Mouse (Mus musculus): ENCODE results near the gene Galnt2. TPM values are rescaled to one million over a fixed set of nuclear protein-coding genes. Genes with fewer than 3 reads are reported as not detected.

Galnt2 gene
- polyA plus RNA-seq, 1 experiment: 11.5 TPM

GRCm38 (mm10) chr8:124393013-124393412 lies 161.8 kb downstream of the Galnt2 start:
- WGBS: 72% methylated on average over 5 of the region's 5 CpGs
- Histone ChIP-seq H3K4me3 (replicated peaks; ENCODE audit: control insufficient read depth, low read depth, low read length) (no peak overlapping the region), H3K4me1 (ENCODE audit: control insufficient read depth, insufficient read depth, low read length) (no peaks in the 10 kb centered on the region), H3K27ac (ENCODE audit: control insufficient read depth, insufficient read depth, low read depth, low read length, poor library complexity) (no peak overlapping the region)
- TF ChIP-seq CTCF (IDR thresholded peaks at IDR 0.05; ENCODE audit: control insufficient read depth, insufficient read depth, low read length) (no peak), POLR2A (IDR thresholded peaks at IDR 0.05; ENCODE audit: borderline replicate concordance, control insufficient read depth, low read depth, low read length) (no peak)

DNA sequence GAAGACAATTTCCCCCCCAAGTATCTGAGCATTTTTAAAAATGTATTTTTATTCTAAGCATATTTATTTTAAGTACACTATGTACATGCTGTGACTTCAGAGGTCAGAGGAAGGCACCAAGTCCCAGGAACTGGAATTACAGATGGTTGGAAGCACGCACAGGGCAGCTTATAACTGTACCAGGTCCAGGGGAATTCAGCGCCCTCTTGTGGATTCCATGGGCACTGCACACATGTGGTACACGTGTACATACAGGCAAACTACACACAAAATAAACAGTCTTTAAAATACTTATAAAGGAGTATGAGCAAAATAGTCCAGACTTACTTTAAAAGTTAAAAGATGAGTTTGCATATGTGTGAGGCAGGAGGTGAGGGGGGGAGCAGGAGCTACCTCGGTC lies 162.7 kb downstream of the Galnt2 start:
- Histone ChIP-seq H3K4me3 (replicated peaks; ENCODE audit: control insufficient read depth, low read depth, low read length) (no peak overlapping the region), H3K4me1 (ENCODE audit: control insufficient read depth, insufficient read depth, low read length) (no peaks in the 10 kb centered on the region), H3K27ac (ENCODE audit: control insufficient read depth, insufficient read depth, low read depth, low read length, poor library complexity) (no peak overlapping the region)
- 76% methylated on average over 4 of the region's 4 CpGs for WGBS
- TF ChIP-seq CTCF (IDR thresholded peaks at IDR 0.05; ENCODE audit: control insufficient read depth, insufficient read depth, low read length): peak; percentile 28; the same call in 1 of the 2 replicates
- TF ChIP-seq POLR2A (IDR thresholded peaks at IDR 0.05; ENCODE audit: borderline replicate concordance, control insufficient read depth, low read depth, low read length): no peak

DNA sequence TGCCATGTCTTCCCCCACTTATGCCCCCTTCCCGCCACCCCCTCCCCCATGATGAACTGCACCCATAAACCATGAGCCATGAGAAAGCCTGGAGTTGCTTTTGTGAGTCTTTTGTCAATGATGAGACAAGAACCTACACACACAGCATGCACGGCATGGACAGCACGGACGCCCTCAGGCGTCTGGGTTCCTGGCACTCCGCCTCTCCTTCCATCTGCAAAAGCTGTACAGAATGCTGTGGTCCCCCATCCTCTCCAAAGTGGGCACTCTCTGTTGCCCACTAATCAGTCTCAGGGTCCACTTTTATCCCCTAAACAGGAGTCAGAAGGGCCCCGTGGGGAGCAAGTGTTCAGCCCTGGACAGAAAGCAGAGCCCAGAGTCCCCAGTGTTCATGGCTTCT lies 163.8 kb downstream of the Galnt2 start:
- Histone ChIP-seq H3K4me1 (ENCODE audit: control insufficient read depth, insufficient read depth, low read length) (no peaks in the 10 kb centered on the region), H3K27ac (ENCODE audit: control insufficient read depth, insufficient read depth, low read depth, low read length, poor library complexity) (no peak overlapping the region), H3K4me3 (replicated peaks; ENCODE audit: control insufficient read depth, low read depth, low read length) (no peak overlapping the region)
- WGBS: 84% methylated on average over 7 of the region's 7 CpGs
- TF ChIP-seq POLR2A (IDR thresholded peaks at IDR 0.05; ENCODE audit: borderline replicate concordance, control insufficient read depth, low read depth, low read length) (no peak), CTCF (IDR thresholded peaks at IDR 0.05; ENCODE audit: control insufficient read depth, insufficient read depth, low read length) (no peak)

Other genes starting within 250 kb of the Galnt2 start
- 78.8 and 100 TPM in 2 replicates for gene Abcb10, start 248.3 kb upstream of the Galnt2 start, polyA plus RNA-seq (2011; ENCODE audit: insufficient read depth, insufficient read length, low replicate concordance, missing spikeins)
- 13.2 and 16.7 TPM in 2 replicates for gene Taf5l, start 210.0 kb upstream of the Galnt2 start, polyA plus RNA-seq (2011; ENCODE audit: insufficient read depth, insufficient read length, low replicate concordance, missing spikeins)
- 3.0 and 4.4 TPM in 2 replicates for gene Urb2, start 209.9 kb upstream of the Galnt2 start, polyA plus RNA-seq (2011; ENCODE audit: insufficient read depth, insufficient read length, low replicate concordance, missing spikeins)
- not detected in 2 replicates for gene Pgbd5, start 208.3 kb downstream of the Galnt2 start, polyA plus RNA-seq (2011; ENCODE audit: insufficient read depth, insufficient read length, low replicate concordance, missing spikeins)

All from bone marrow, adult 2 months (tissue).